Mouse (Mus musculus) lung, adult 2 months (tissue): Measurements from ENCODE around the gene Borcs6.

ENCODE experiments used
- CTCF ChIP-seq: fragments of 200-500 bp; IDR thresholded peaks from 2 replicates; pipeline ENCODE4 v1.5.1; 2011; ENCODE audit warnings: mild to moderate bottlenecking, low read length, control low read depth; ENCODE audit not compliant: insufficient read depth
- POLR2A ChIP-seq: fragments of 200-500 bp; IDR thresholded peaks from 2 replicates; pipeline ENCODE4 v1.6.1; 2011; ENCODE audit warnings: low read depth, mild to moderate bottlenecking, control low read depth, low read length, borderline replicate concordance; ENCODE audit errors: extremely low read depth

DNA sequence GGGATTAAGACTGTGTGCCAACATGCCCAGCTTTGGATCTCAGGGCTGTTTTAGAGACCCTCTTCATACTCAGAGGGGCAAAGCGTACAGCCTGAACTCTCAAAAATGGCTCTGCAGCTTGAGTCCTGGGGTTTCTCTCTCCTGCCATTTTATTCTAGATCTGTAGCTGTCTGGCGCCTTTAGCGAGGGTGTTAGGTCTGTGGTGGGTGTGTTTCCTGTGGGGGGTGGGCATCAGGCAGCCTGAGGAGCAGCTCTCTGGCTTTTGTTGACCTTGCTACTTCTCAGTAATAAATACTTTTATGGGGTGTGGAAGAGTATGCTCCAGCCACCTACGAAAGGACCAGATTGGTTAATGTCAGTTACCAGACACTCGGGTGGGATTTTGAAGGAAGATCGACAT, 18.5 kb downstream of the Borcs6 start:
- TF ChIP-seq CTCF = no peak
- TF ChIP-seq POLR2A = no peak
